Mouse (Mus musculus) cerebellum, adult 18-20 months (tissue): Measurements from ENCODE around the gene Arnt2.

Experiments used
- DNase-seq, 2 experiments: peaks; one replicate each; pipeline ENCODE4 v3.0.0; 2021

The Arnt2 gene

DNA sequence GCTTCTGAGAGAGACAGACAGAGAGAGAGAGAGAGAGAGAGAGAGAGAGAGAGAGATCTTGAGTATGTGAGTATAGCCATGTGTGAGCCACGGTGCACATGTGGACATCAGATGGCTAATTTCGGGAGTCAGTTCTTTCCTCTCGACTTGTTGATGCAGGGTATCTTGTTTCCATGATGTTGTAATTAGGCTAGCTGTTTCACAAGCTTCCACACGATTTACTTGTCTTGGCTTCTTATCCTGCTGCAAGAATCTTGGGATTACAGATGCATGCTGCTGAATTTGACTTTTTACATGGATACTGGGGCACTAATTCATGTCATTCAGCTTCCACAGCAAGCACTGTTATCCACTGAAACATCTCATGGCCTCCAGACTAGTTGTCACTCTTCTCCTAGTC is 178.6 kb downstream of the Arnt2 start:
- no peak for DNase-seq

GRCm38 (mm10) chr7:84227652-84228051 is 182.3 kb downstream of the Arnt2 start:
- no peak for DNase-seq

DNA sequence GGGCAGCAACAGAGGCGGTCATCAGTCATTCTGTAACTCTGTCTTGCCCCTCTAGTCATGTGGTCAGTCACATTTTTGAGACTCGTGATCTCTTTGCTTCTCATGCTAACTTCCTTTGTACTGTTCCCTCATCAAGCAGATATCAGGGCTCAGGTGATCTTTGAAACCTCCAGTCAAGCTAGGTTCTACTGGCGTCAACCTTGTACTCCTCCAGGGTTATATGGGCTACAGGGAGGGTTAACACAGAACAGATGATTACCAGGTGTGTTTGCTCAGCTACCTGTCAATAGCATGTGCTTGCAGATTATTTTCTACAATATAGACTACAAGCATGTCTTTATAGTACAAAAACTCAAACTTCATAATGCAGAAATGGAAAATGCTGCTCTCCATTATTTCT is 183.1 kb downstream of the Arnt2 start:
- DNase-seq = no peak

- DNase-seq = no peak
These were observed 197.9 kb downstream of the Arnt2 start for GRCm38 (mm10) chr7:84212112-84212511.

- DNase-seq = no peak
These were observed 199.2 kb downstream of the Arnt2 start for GRCm38 (mm10) chr7:84210585-84211291.

DNA sequence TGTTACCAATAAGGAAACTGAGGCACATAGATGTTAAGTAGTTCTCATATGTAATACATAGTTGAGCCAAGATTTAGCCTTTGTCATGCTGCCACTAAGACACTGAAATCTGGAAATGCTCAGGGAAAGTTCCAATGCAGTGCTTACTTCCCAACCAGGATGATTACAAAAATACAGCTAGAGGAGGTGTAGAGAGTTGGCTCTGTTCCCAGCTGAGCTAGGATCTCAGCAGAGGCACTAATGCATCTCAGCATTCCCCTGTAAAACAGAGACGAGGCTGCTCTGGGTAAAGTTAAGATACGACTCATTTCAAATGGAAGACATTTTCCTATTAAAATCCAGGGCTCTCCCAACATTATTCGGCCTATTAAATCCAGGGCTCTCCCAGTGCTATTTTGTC is 206.0 kb downstream of the Arnt2 start:
- DNase-seq = no peak

GRCm38 (mm10) chr7:84201151-84202068 is 208.6 kb downstream of the Arnt2 start:
- no peak for DNase-seq

DNA sequence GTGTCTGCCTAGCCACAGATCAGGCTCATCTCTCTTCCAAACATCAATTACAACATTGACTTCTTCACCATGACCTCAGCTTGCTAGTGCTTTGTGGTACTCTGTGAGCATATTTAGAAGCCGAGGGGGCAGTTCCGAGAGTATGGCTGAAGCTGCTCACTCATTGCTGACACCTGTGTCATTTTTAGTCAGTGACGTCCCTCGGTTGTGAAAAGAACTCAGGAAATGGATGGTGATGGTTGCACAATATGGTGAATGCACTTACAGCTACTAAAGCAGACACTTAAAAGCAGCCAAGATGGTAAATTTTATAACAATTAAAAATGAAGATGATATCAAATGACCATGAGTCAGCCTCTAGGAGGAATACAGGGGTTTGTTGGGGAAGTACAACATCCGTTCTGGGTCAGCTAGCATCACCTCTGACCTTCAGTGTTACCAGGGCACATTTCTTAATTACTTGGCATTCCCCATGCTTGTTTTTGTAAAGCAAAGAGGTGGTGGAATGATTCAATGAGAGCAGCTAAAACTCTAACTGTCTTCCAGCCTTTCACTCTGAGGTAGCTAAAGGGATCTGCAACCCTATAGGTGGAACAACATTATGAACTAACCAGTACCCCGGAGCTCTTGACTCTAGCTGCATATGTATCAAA is 212.6 kb downstream of the Arnt2 start:
- DNase-seq = no peak
